Mouse (Mus musculus) erythroblast, adult 5-6 weeks (primary cell): ENCODE results near the gene Uck2. TPM values are rescaled to one million over a fixed set of nuclear protein-coding genes. Genes with fewer than 3 reads are reported as not detected.
A peak's percentile ranks its signal among the peaks of the same experiment; 100 is the strongest.

Source experiments
- ATAC-seq: replicated peaks from 2 replicates; pipeline ENCODE4 v1.8.0; 2016; ENCODE audit warnings: moderate number of reproducible peaks, mild to moderate bottlenecking, moderate TSS enrichment, inconsistent platforms; ENCODE audit not compliant: poor library complexity, low FRiP score, severe bottlenecking
- total RNA-seq, 2 experiments: library from RNA; stranded (forward) in 1 of 2; stranded (reverse) in 1 of 2; fragments of 150-400 nt in 1 of 2; fragments of 200-764, 138-1000 nt in 1 of 2; gene quantifications; 2 replicates each; pipeline versions ENCODE4 v1.2.3 to v1.2.4; 2015 to 2017; ENCODE audit warnings: low replicate concordance in 2 of 2

The Uck2 gene
- total RNA-seq, 2 experiments from 2014 or later, result 26.7 to 79.4 TPM

GRCm38 (mm10) chr1:167222382-167223010 is 62.6 kb downstream of the Uck2 start:
- ATAC-seq, result no peak

GRCm38 (mm10) chr1:167220303-167221174 is 64.6 kb downstream of the Uck2 start:
- peak; percentile 81 for ATAC-seq

GRCm38 (mm10) chr1:167215460-167215859 is 69.7 kb downstream of the Uck2 start:
- ATAC-seq, result no peak

- ATAC-seq, result no peak
Observed at GRCm38 (mm10) chr1:167212710-167213109, 72.4 kb downstream of the Uck2 start.

- peak; percentile 85 for ATAC-seq
Observed at GRCm38 (mm10) chr1:167211979-167212614, 73.0 kb downstream of the Uck2 start.

- ATAC-seq, result no peak
Observed at GRCm38 (mm10) chr1:167208816-167209215, 76.3 kb downstream of the Uck2 start.

- ATAC-seq, result no peak
Observed at GRCm38 (mm10) chr1:167205177-167205750, 79.9 kb downstream of the Uck2 start.

GRCm38 (mm10) chr1:167204421-167204820 is 80.7 kb downstream of the Uck2 start:
- ATAC-seq, result no peak

GRCm38 (mm10) chr1:167194766-167195165 is 90.4 kb downstream of the Uck2 start:
- ATAC-seq, result no peak

- ATAC-seq, result no peak
Observed at GRCm38 (mm10) chr1:167187791-167188190, 97.3 kb downstream of the Uck2 start.

- ATAC-seq, result no peak
Observed at GRCm38 (mm10) chr1:167181919-167182616, 103.1 kb downstream of the Uck2 start.

Other genes with a start within 250 kb of the Uck2 start
- gene Tmco1, start 23.1 kb upstream of the Uck2 start, total RNA-seq (2015; ENCODE audit: low replicate concordance), result 44.7 and 70.1 TPM in 2 replicates
- 49.7 and 61.5 TPM in 2 replicates for gene Tmco1, start 23.1 kb upstream of the Uck2 start, total RNA-seq (2017; ENCODE audit: low replicate concordance)
- gene Aldh9a1, start 64.7 kb upstream of the Uck2 start, total RNA-seq (2015; ENCODE audit: low replicate concordance), result 4.6 and 9.2 TPM in 2 replicates
- 11.1 and 11.6 TPM in 2 replicates for gene Aldh9a1, start 64.7 kb upstream of the Uck2 start, total RNA-seq (2017; ENCODE audit: low replicate concordance)
- gene Mgst3, start 108.5 kb upstream of the Uck2 start, total RNA-seq (2015; ENCODE audit: low replicate concordance), result 84.0 and 95.1 TPM in 2 replicates
- 132 and 152 TPM in 2 replicates for gene Mgst3, start 108.5 kb upstream of the Uck2 start, total RNA-seq (2017; ENCODE audit: low replicate concordance)
- not detected in 2 replicates for gene Lrrc52, start 181.5 kb upstream of the Uck2 start, total RNA-seq (2015; ENCODE audit: low replicate concordance)
- gene Lrrc52, start 181.5 kb upstream of the Uck2 start, total RNA-seq (2017; ENCODE audit: low replicate concordance), result not detected in 2 replicates